Mouse (Mus musculus) T-helper 17 cell (primary cell): ENCODE measurements around the gene Mapk6.

Experiments used
- in situ Hi-C, 2 experiments: fragments of 300-600 bp; cut with MboI, MseI; formaldehyde crosslinking; loops; 1 replicate in 1 of 2; 2 replicates in 1 of 2; pipeline ENCODE4 v1.15.1; 2025; ENCODE audit warnings: high pct_unique_total_duplicates in 2 of 2

The Mapk6 gene

DNA sequence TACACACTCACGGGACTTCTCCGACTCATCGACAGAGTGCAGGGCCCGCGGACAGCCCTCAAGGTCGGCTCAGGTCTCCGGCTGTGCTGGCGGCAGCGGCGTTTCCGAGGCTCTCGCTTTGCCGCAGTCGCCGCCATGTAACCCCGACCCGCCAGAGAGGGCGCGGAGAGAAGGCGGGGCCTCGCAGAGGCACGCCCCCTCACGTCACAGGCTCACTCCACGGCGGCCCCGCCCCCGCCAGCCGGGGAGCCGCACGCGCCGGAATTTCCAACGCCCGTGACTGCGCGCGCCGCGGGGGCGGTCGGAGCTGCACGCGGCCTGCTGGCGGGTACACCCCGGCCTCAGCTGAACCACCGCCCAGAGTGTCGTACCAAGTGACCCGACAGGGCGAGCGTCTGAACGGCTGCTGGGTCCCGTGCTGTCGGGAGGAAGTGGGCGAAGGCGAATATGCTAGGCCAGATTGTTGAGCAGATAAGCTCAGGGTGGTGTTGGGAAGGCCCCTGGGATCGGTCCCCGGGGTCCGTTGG is at the start of gene Mapk6:
Gene Mapk6 (minus strand): TSS at position 154 of the 527 bp plus-strand sequence.
- in situ Hi-C loops, result no loop called here

DNA sequence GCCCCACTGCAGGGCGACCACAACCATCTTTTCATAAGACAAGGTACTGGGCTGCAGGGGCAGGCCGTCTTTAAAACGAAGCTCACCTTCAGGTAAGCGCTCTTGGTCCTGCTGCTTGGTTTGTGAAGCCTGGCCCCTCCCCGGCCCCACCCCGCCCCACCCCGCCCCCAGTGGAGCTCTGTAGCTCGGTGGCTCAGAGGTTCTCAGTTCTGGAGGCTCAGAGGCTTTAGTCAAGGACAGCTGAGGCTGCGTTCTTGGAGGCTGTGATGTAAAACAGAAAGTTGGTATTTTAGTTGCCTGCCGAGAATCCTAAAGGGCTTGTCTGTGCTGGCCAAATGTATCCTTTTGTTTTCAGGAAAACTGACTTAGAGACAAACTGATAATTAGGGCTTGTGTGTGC is 45.9 kb upstream of the Mapk6 start:
- in situ Hi-C loops, result no loop called here

DNA sequence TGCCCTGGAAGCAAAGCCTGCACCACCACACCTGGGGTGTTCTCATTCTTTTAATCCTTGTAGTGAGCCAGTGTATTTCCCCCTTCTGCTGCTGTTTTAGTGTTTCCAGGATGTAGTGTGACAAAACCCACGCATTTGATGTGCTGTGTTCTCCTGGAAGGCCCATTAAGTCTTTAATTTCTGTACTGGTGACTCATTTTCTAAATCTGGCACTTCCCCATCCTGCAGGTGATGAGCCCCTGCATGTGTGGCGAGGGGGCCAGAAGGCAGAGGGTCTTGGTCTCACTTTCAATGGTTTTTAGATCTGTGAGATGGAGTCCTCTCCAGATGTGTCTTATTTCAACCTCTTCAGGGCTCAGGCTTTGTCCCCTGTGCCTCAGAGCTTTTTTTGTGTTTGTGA is 44.2 kb upstream of the Mapk6 start:
- in situ Hi-C loops, result no loop called here

DNA sequence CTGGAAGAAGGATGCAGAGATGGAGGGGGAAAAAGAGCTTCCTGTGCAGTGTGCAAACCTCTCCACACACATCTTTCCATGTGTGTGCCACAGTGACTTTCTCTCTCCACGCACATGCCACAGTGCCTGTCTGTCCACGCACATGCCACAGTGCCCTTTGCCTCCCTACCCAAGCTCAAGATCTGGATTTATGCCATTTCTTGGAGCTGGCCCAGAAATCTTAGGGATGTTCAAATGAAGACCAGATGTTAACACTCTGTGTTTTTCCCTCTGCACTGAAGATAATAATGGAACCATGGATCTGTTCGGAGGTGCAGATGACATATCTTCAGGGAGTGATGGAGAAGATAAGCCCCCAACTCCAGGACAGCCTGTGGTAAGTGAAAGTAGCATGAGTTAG is 38.2 kb upstream of the Mapk6 start:
- in situ Hi-C loops, result loop anchor here in 1 of 2 experiments (5.0 kb wide), 1 partner anchor 151 kb away; no protein-coding TSS in a partner anchor

DNA sequence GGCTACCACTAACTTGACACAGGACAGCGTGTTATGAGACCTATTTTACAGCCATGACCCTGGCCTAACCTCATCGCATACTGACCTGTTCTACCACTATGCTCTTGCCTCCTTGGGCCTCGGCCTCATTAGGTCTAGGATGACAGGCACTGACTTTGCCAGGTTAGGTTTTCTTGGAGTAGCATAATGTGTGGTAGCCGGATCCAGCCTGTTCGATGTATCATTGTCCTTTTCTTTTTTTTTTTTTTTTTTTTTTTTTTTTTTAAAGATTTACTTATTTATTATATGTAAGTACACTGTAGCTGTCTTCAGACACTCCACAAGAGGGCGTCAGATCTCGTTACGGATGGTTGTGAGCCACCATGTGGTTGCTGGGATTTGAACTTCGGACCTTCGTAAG is 36.8 kb upstream of the Mapk6 start:
- in situ Hi-C loops, result loop anchor here in 1 of 2 experiments (5.0 kb wide), 1 partner anchor 149 kb away; no protein-coding TSS in a partner anchor

DNA sequence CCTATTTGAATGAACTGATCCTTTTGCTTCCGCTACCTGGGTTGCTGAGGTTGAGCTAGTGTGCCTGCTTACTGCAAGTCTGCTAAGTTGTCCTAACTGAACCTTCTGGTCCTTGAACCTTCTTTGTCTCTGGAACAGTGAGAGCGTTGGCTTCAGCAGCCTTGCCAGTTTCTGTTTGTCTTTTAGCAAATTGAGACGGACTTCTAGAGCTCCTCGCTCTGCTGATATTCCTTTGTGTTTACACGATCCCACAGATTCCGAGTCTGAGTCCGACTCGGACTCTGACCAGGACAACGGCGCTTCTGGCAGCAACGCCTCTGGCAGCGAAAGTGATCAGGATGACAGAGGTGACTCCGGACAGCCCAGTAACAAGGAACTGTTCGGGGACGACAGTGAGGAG is 35.2 kb upstream of the Mapk6 start:
- in situ Hi-C loops, result loop anchor here (5.0 kb wide), 3 partner anchors 48 to 148 kb away; no protein-coding TSS in a partner anchor

DNA sequence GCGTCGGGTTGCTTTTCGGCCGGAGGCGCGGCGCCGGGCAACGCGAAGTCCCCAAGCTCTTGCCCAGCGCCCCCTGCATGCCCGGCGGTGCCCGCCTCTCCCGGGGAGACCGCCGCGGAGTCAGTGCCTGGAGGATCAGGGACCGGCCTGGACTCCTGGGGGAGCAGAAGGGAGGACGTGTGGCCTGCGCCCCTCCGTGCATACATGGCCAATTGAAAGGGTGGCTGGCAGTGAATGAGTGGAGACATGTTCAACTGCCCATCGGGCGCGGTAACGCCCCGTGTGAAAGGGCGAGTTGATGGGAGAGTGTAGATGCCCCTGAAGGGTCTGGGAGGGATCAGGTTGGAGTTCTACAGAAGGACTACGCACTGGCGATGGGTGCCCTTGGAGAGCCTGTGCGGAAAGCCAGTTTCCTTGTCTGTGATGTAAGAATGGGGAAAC is 31.9 kb upstream of the Mapk6 start:
- in situ Hi-C loops, result loop anchor here in 1 of 2 experiments (5.0 kb wide), 2 partner anchors 44 to 124 kb away; no protein-coding TSS in a partner anchor

DNA sequence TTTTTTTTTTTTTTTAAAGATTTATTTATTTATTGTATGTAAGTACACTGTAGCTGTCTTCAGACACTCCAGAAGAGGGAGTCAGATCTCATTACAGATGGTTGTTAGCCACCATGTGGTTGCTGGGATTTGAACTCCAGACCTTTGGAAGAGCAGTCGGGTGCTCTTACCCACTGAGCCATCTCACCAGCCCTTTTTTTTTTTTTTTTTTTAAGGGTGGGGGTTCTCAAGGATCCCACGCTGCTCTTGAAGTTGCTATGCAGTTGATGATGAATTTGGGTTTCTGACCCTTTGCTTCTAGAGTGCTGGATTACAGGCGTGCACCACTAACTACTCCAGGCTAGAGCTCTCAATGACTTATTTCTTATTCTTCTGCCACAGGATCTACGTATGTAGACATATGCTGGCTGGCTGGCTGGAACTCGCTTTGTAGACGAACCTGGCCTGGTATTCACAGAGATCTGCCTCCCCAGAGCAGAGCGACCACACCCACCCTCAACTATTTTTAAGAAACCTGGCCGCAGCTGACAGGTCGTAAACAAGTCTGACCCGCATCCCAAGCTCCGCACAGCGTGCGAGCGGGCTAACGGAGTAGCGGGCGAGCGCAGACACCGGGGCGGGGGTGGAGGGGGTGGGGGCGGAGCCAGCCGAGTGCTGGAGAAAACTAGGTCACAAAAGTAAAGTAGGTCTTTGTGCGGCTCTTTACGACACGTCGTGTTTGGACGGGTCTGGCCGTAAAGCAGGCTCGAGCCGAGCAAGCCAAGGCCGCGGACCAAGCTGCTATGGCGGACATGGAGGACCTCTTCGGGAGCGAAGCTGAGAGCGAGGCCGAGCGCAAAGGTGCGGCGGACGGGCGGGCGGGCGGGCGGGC is 31.2 kb upstream of the Mapk6 start, which contains the start of gene Leo1:
Gene Leo1 (plus strand): TSS at position 729 of the 871 bp plus-strand sequence.
- in situ Hi-C loops, result loop anchor here in 1 of 2 experiments (5.0 kb wide), 2 partner anchors 44 to 124 kb away; no protein-coding TSS in a partner anchor

DNA sequence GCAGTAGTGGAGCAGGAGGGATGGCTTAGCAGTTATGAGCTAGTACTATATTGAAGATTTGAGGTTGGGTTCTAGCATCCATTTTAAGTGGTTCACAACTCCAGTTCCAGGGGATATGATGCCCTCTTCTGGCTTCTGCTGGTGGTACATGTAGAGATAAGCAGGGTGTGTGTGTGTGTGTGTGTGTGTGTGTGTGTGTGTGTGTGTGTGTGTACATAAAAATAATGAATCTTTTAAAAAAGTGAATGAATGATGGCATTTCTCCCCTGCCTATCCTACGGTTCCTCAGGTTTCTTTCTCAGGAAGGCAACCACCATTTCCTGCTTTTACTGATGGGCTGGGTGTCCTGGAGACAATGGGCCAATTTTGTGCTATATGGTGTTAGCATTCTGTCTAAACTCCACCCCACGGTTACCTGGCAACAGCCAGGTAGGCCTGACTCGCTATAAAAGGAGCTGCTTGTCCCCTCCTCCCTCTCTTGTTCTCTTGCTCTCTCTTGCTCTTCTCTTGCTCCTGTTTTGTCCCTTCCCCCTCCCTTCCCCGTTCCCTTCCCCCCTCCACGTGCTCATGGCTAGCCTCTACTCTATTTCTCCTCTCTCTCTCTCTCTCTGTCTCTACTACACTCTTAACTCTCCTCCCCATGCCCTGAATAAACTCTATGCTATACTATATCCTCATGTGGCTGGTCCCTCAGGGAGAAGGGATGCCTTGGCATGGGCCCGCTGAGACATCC is 28.0 kb upstream of the Mapk6 start:
- in situ Hi-C loops, result loop anchor here in 1 of 2 experiments (5.0 kb wide), 1 partner anchor 41 kb away; no protein-coding TSS in a partner anchor

DNA sequence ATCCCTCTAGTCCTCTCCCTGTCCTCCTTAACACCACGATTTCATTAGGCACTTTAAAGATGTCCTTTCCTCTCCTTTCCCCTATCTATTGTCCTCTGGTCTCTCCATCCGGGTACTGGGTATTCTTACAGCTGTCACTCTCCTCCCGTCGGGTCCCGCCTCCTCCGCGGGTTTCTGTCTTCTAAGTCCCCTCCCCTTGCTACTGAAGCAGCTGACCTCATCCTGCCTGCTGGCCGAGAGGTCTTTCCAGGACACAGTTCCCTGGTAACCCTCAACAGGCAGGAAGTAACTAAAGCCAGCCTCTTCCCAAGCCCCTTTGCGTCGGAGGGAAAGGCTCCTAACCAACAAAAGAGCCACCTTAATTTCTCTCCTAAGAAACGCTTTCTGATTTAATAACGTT is 26.1 kb upstream of the Mapk6 start:
- in situ Hi-C loops, result loop anchor here in 1 of 2 experiments (5.0 kb wide), 1 partner anchor 39 kb away; no protein-coding TSS in a partner anchor

DNA sequence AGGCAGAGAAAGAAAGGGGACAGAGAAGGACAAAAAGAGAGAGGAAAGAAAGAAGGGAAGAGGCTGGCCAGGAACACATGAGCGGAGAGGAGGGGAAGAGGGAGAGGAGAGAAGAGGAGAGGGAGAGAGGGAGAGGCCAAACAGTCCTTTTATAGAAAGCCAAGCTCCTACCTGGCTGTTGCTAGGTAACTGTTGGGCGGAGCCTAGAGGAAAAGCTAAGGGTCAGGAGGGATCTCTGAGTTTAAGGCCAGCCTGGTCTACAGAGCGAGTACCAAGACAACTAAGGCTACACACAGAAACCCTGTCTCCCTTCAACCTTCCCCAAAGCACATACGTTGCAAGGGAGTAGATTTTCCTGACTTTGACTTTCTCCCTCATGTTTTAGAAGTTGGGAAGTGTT is 25.5 kb upstream of the Mapk6 start:
- in situ Hi-C loops, result loop anchor here in 1 of 2 experiments (5.0 kb wide), 1 partner anchor 38 kb away; no protein-coding TSS in a partner anchor

DNA sequence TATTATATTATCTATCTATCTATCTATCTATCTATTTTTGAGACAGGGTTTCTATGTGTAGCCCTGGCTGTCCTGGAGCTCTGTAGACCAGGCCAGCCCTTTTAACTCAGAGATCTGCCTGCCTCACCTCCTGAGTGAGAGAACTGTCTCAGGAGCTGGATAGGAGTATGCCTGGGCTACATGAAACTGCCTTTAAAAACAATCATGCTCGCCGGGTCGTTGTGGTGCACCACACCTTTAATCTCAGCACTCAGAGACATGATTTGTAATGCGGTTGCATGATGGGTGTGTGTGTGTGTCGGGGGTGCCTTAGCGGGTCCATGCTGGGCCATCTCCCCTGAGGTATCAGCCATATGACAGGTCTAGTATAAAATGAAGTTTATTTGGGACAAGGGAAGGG is 25.1 kb upstream of the Mapk6 start:
- in situ Hi-C loops, result loop anchor here in 1 of 2 experiments (5.0 kb wide), 1 partner anchor 38 kb away; no protein-coding TSS in a partner anchor

DNA sequence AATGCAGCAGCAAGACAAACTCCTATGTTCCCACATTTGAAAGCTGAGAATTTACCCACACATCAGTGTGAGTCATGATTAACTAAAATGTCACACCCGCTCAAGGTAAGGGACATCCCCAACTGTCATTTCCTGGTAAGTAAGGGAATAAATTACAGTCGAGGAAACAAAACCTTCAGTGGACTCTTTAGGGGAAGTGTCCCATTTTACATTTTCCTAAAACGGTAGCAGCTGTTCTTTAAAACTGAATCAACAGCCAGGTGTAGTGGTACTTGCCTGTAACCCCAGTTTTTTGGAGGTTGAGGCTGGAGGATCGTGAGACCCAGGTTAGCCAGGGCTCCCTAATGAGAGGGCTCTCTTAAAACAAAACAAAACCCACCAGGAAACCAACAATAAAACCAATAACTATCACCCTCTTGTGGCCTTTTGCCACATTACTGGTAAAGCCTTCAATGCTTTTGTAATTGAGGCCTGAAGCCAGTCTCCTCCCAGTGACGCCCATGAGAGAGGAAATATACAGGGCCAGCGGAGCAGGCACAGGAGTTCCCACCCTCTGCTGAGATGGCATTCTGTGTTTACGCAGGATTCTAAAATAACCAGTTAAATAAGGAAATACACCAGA is 24.5 kb upstream of the Mapk6 start:
- in situ Hi-C loops, result no loop called here

DNA sequence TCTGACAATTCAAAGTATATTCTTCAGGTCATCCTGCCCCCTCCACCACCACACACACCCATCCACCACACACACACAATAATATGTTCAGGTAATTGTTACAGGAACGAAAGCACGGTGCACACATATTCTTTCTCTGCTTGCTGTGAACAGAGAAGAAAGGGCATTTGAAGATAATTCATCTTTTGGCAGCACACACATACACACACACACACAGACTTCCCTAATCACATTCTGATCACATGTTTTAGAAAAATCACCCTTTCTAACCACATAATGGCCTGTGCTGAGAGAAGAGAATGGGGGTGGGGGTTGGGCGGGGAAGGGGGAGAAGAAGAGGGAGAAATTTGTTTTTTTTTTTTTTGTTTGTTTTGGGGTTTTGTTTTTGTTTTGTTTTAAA is 22.9 kb upstream of the Mapk6 start:
- in situ Hi-C loops, result no loop called here

DNA sequence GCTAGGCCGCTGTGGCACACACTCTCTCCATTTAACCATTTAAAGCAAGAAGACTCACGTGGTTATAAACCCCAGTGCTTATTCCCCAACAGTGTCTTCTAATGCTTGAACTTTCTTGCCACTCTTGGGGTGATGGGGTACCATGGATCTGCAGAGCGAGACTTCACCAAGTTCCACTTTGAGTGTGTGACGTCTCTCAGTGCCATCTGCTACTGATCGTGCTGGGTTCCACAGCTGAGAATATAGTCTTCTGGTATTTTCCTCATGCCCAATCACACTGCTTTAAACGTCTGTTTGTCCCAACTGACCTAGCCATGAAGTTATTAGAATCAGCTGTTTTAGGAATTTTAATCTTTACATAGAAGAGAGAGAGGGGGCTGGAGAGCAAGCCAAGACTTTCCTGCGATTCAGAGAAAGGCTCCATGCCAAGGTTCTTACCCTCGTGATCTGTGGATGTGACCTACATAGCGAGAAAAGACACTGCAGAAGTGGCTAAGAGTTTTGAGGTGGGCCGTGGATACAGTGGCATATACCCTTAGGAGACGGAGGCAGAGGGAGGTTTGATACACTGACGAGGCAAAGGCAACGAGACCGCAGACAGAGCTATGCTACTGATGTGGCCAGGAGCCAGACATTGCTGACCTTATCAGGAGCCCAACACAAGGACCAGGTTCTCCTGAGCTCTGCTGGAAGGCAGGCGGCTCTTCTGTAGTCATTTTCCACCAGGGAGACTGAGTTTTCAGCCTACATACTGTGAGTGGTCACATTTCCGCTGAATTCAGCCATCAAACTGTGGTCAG is 21.2 kb upstream of the Mapk6 start:
- in situ Hi-C loops, result no loop called here

DNA sequence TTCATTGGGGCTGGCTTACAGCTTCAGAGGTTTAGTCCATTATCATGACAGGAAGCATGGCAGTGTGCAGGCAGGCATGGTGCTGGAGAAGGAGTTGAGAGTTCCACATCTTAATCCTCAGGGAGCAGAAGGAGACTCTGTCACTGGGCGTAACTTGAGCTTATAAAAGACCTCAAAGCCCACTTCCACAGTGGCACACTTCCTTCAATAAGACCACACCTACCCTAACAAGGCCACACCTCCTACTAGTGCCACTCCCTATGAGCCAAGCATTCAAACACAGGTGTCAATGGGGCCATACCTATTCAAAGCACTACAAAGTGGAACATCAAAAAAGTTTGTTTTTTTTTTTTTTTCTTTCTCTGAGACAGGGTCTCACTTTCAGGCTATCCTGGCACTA is 19.9 kb upstream of the Mapk6 start:
- in situ Hi-C loops, result loop anchor here in 1 of 2 experiments (10.0 kb wide), 1 partner anchor 355 kb away; the partner anchor contains the start of gene Myo5a

DNA sequence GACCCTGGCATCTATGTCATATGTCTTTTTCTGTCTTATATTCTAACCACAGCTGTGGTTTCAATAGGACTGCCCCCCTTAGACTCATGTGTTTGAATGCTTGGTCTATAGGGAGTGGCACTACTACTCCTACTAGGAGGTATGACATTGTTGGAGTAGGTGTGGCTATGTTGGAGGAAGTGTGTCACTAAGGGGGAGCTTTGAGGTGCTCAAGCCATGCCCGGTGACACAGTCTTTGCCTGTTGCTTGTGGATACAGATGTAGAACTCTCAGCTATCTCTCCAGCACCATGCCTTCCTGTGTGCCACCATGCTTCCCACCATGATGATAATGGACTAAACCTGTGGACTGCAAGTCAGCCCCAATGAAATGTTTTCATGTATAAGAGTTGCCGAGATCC is 19.2 kb upstream of the Mapk6 start:
- in situ Hi-C loops, result loop anchor here in 1 of 2 experiments (10.0 kb wide), 1 partner anchor 354 kb away; the partner anchor contains the start of gene Myo5a

DNA sequence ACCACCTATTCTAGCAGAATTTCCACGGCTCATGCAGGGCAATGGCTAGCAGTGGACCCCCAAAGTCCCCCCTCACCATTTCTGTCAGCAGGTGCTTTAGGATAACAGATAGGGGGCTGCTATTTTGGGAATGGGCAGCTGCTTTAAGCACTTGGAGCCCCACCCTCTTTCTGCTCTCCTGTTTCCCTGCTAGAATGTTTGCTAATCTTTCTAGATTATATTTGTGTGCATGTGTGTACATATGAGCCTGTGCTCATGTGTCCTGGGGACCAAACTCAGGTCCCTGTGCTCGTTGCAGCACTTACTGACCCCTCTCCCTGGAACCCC is 18.4 kb upstream of the Mapk6 start:
- in situ Hi-C loops, result loop anchor here in 1 of 2 experiments (10.0 kb wide), 1 partner anchor 353 kb away; the partner anchor contains the start of gene Myo5a

DNA sequence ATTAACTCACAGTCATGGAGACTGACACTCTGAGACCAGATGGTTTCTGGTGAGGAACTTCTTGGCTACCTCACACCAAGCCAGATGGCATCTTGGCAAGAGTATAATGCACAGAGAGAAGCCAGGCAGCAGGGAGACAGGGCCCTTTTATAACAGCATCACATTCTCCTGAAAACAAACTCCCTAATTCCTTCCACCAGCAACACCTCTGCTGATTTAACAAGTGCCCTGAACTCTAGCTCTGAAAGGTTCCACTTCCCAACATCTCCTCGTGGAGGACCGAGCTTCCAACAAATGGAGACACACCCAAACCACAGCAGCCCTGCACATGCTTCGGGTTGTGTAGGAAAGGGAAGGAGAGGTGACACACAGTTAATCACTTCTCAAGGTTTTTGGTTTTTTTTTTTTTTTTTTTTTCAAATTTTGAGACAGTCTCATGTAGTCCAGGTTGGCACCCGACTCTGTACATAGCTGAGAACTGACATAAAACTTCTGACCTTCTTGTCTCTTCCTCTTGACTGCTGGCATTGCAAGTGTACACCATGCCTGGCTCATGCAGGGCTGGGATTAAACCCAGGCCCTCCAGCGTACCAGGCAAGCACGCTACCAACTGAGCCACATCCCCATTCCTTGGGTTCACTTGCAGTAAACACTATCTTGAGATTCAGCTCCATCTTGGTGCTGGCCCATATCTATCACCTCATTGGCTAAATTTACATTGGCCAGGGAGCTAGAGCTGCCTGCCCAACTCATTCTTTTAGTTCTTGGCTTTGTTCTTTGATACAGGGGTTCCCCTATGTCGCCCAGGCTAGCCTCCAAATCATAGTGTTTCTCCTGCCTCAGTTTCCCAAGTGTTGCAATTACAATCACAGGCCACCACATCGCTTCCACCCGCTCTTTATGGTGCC is 17.8 kb upstream of the Mapk6 start:
- in situ Hi-C loops, result loop anchor here in 1 of 2 experiments (10.0 kb wide), 1 partner anchor 353 kb away; the partner anchor contains the start of gene Myo5a
